Mouse (Mus musculus): ENCODE measurements around the gene Fam3b.

GRCm38 (mm10) chr16:97476524-97476923 lies 38.1 kb downstream of the Fam3b start:
- no peak for TF ChIP-seq CTCF (IDR thresholded peaks at IDR 0.05; ENCODE audit: insufficient read depth, low read length)
- TF ChIP-seq POLR2A (IDR thresholded peaks at IDR 0.05; ENCODE audit: borderline replicate concordance, extremely low read depth, low read depth, low read length) = no peak

Data from lung, adult 2 months (tissue).